In the genomic region with DNA sequence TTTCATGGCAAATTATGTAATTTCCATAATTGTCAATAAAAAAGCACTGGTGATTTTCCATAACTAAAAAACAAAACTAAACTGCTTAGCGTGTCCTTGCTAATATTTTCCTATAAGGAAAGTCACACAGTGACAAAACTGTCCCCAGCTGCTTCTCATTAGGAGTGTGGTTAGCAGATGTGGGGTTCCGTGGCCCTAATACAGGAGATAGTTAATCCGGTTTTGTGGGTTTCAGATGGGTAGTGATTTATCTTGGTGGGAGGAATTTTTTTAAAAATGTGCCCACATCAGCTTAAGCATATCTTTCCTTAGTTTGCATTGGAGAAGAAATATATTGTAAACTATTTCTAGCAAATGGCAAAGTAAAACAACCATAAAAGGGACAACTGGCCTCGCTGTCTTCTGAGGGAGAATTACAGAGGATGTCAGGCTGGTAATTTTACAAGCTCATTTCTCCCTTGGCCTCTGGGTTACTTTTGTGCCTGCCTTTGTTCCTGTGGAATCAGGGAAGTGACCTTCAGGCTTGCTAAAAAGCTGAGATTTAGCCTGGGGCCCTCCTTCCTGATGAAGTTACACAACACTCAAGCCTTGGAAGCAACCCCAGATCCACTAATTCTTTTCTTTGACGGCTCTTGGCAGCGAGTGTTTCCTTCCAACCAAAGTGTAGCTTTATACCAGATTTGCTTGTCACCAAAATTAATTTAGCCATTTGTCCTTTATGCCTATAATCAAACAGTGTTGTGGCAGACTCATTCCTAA, we compare ENCODE assay signal across 9 mouse cellular contexts. TPM values are rescaled to one million over a fixed set of nuclear protein-coding genes. Genes with fewer than 3 reads are reported as not detected.
DNase-seq lines count a peak whose midpoint lies in the region; ATAC-seq lines count a peak whose summit lies in the region.
"Had no signal": no experiment of that assay in that cellular context is flagged by ENCODE, and none has a peak within 500 bp of the region (broad histone marks: within the 10 kb centered on the region; RNA-seq: fewer than 3 reads in every experiment).

No protein-coding gene starts in this region.

- no peaks in the 10 kb centered on the region for H3K36me3 ChIP-seq in stomach, embryonic 15.5 days
- no peaks in the 10 kb centered on the region for H3K36me3 ChIP-seq in midbrain, embryonic 13.5 days
- H3K36me3 ChIP-seq: liver, embryonic 15.5 days had no signal

- H3K9me3 ChIP-seq in stomach, embryonic 15.5 days: no peaks in the 10 kb centered on the region
- H3K9me3 ChIP-seq in midbrain, embryonic 13.5 days: no peaks in the 10 kb centered on the region; the same call in 1 of the 2 replicates
- H3K9me3 ChIP-seq: liver, embryonic 15.5 days had no signal

- peak overlapping the region; percentile 80 for H3K27ac ChIP-seq in stomach, embryonic 15.5 days
- H3K27ac ChIP-seq in midbrain, embryonic 13.5 days: no peak overlapping the region
- H3K27ac ChIP-seq: liver, embryonic 15.5 days had no signal

- H3K27me3 ChIP-seq in stomach, embryonic 15.5 days (replicated peaks): no peaks in the 10 kb centered on the region
- peaks cover 20% of the 10 kb centered on the region for H3K27me3 ChIP-seq in midbrain, embryonic 13.5 days

- ATAC-seq in stomach, embryonic 15.5 days (ENCODE audit: insufficient read depth, low FRiP score, low read depth): no peak; the same call in 1 of the 2 replicates
- ATAC-seq in monocyte, adult 5-6 weeks (replicated peaks; ENCODE audit: insufficient number of reproducible peaks, low FRiP score, low TSS enrichment, poor library complexity, severe bottlenecking): no peak
- no peak for ATAC-seq in midbrain, embryonic 13.5 days
- ATAC-seq in inflammation-experienced regulatory T-cells, adult 6 months: no peak

- H3K4me3 ChIP-seq in stomach, embryonic 15.5 days (replicated peaks): no peak overlapping the region
- no peak overlapping the region for H3K4me3 ChIP-seq in midbrain, embryonic 13.5 days (replicated peaks)
- H3K4me3 ChIP-seq: liver, embryonic 15.5 days had no signal

- peak; percentile 26 for DNase-seq in urinary bladder, postnatal 25 days (ENCODE audit: low spot score)
- DNase-seq in urinary bladder, postnatal 10 days (ENCODE audit: low spot score): no peak
- peak; percentile 83 for DNase-seq in heart, adult 8-10 months (ENCODE audit: low spot score)
- peak; percentile 74 for DNase-seq in kidney, postnatal 10 days

- 30% methylated on average over 6 of the region's 6 CpGs for WGBS in stomach, embryonic 15.5 days
- 75% methylated on average over 6 of the region's 6 CpGs for WGBS in midbrain, embryonic 13.5 days

- peaks cover 16% of the 10 kb centered on the region for H3K4me1 ChIP-seq in stomach, embryonic 15.5 days
- H3K4me1 ChIP-seq in midbrain, embryonic 13.5 days (replicated peaks): peaks cover 8% of the 10 kb centered on the region

- no peak overlapping the region for H3K4me2 ChIP-seq in stomach, embryonic 15.5 days
- H3K4me2 ChIP-seq in midbrain, embryonic 13.5 days (replicated peaks): no peak overlapping the region
- H3K4me2 ChIP-seq: liver, embryonic 15.5 days had no signal

- H3K9ac ChIP-seq in stomach, embryonic 15.5 days: no peak overlapping the region
- H3K9ac ChIP-seq in midbrain, embryonic 13.5 days (replicated peaks): no peak overlapping the region
- H3K9ac ChIP-seq: liver, embryonic 15.5 days had no signal

RNA-seq across cellular contexts. Expression of gene Sntb2, which starts 6.2 kb away (rescaled TPM):
- total RNA-seq in heart, adult 8-10 months (2022): 10 to 100 TPM; 10.6 to 11.6 (median 11.3) TPM
- polyA plus RNA-seq in stomach, embryonic 15.5 days (2015; fragmentation: Nextera tagmentation; extraction: Ambion mirVana): 15.8 and 17.6 TPM in 2 replicates
- total RNA-seq in monocyte, adult 5-6 weeks (2017): 11.4 to 17.9 TPM (median 13.6 TPM) in 3 replicates
- polyA plus RNA-seq in midbrain, embryonic 13.5 days (2015; fragmentation: Nextera tagmentation; extraction: Ambion mirVana): 5.4 and 6.7 TPM in 2 replicates
- 1 to 10 TPM; 3.3 to 6.0 (median 4.8) TPM for polyA plus RNA-seq in inflammation-experienced regulatory T-cells, adult 6 months (2017; shearing (Covaris generic))

RNA-seq across cellular contexts. Expression of gene Utp4, which starts 35.9 kb away (rescaled TPM):
- 10 to 100 TPM; 20.2 to 23.0 (median 21.6) TPM for total RNA-seq in heart, adult 8-10 months (2022)
- 62.6 and 65.7 TPM in 2 replicates for polyA plus RNA-seq in stomach, embryonic 15.5 days (2015; fragmentation: Nextera tagmentation; extraction: Ambion mirVana)
- 11.8 to 14.7 TPM (median 13.0 TPM) in 3 replicates for total RNA-seq in monocyte, adult 5-6 weeks (2017)
- 44.9 and 48.1 TPM in 2 replicates for polyA plus RNA-seq in midbrain, embryonic 13.5 days (2015; fragmentation: Nextera tagmentation; extraction: Ambion mirVana)
- polyA plus RNA-seq in inflammation-experienced regulatory T-cells, adult 6 months (2017; shearing (Covaris generic)): 10 to 100 TPM; 42.0 to 52.6 (median 48.3) TPM

RNA-seq across cellular contexts. Expression of gene Has3, which starts 59.3 kb away (rescaled TPM):
- 1 to 10 TPM in 2 of 4 experiments, under 1 TPM in 2; 0.62 to 1.3 (median 1.0) TPM for total RNA-seq in heart, adult 8-10 months (2022)
- 0.23 and 0.62 TPM in 2 replicates for polyA plus RNA-seq in stomach, embryonic 15.5 days (2015; fragmentation: Nextera tagmentation; extraction: Ambion mirVana)
- 0.32 to 1.6 TPM (median 1.4 TPM) in 3 replicates for total RNA-seq in monocyte, adult 5-6 weeks (2017)
- polyA plus RNA-seq in midbrain, embryonic 13.5 days (2015; fragmentation: Nextera tagmentation; extraction: Ambion mirVana): 0.97 and 1.3 TPM in 2 replicates
- under 1 TPM; 0.18 to 0.50 (median 0.30) TPM for polyA plus RNA-seq in inflammation-experienced regulatory T-cells, adult 6 months (2017; shearing (Covaris generic))
